Mouse (Mus musculus): Measurements from ENCODE around the gene Plxdc2.

- no peak for TF ChIP-seq CTCF (IDR thresholded peaks at IDR 0.05; ENCODE audit: control insufficient read depth, insufficient read depth, insufficient read length)
- TF ChIP-seq MAX (IDR thresholded peaks at IDR 0.05) = no peak
- TF ChIP-seq MYOG (IDR thresholded peaks at IDR 0.05; ENCODE audit: control insufficient read depth, extremely low read depth, insufficient read length) = no peak
- TF ChIP-seq USF1 (IDR thresholded peaks at IDR 0.05; ENCODE audit: low read depth) = no peak
- no peak for TF ChIP-seq MYOD1 (IDR thresholded peaks at IDR 0.05; ENCODE audit: control insufficient read depth, insufficient read length, low read depth)
- TF ChIP-seq CEBPB (IDR thresholded peaks at IDR 0.05; ENCODE audit: low read depth) = no peak
- TF ChIP-seq FOSL1 (IDR thresholded peaks at IDR 0.05; ENCODE audit: insufficient read depth, low read length, poor library complexity, severe bottlenecking) = no peak
These were observed 215.2 kb downstream of the Plxdc2 start for GRCm38 (mm10) chr2:16571169-16571751.
